Mouse (Mus musculus) CH12F3 (cell line): ENCODE measurements around the gene Matn4.

ENCODE experiments used
- in situ Hi-C: fragments of 300-500 bp; cut with MboI; formaldehyde crosslinking; loops from 2 replicates; pipeline ENCODE4 v1.14.3; 2020; ENCODE audit warnings: low sequenced_read_pairs

Matn4 gene

GRCm38 (mm10) chr2:164417198-164417597 is 12.2 kb upstream of the Matn4 start:
- in situ Hi-C loops, result loop anchor here (5.0 kb wide), 1 partner anchor 110 kb away; no protein-coding TSS in a partner anchor

GRCm38 (mm10) chr2:164414581-164414980 is 9.6 kb upstream of the Matn4 start:
- in situ Hi-C loops, result no loop called here

- in situ Hi-C loops, result no loop called here
Measured at GRCm38 (mm10) chr2:164414167-164414566, 9.2 kb upstream of the Matn4 start.

- in situ Hi-C loops, result no loop called here
Measured at GRCm38 (mm10) chr2:164407708-164408107, 2.7 kb upstream of the Matn4 start.

GRCm38 (mm10) chr2:164405519-164405918 is 559 bp upstream of the Matn4 start:
- in situ Hi-C loops, result no loop called here

GRCm38 (mm10) chr2:164404082-164404990 is 624 bp downstream of the Matn4 start:
- in situ Hi-C loops, result no loop called here

- in situ Hi-C loops, result no loop called here
Measured at GRCm38 (mm10) chr2:164403396-164404081, 1.4 kb downstream of the Matn4 start.

GRCm38 (mm10) chr2:164402906-164403305 is 2.1 kb downstream of the Matn4 start, which contains the start of gene Rbpjl:
Gene Rbpjl, plus strand, starts transcription at chr2:164403141.
- in situ Hi-C loops, result no loop called here

GRCm38 (mm10) chr2:164396911-164397310 is 8.0 kb downstream of the Matn4 start:
- in situ Hi-C loops, result no loop called here

GRCm38 (mm10) chr2:164396076-164396475 is 8.9 kb downstream of the Matn4 start:
- in situ Hi-C loops, result no loop called here

GRCm38 (mm10) chr2:164393126-164393525 is 11.8 kb downstream of the Matn4 start:
- in situ Hi-C loops, result no loop called here

GRCm38 (mm10) chr2:164389499-164389898 is 15.5 kb downstream of the Matn4 start:
- in situ Hi-C loops, result no loop called here

- in situ Hi-C loops, result no loop called here
Measured at GRCm38 (mm10) chr2:164389020-164389419, 15.9 kb downstream of the Matn4 start, which contains the start of gene Slpi. Gene Slpi, minus strand, starts transcription at chr2:164389095.

- in situ Hi-C loops, result no loop called here
Measured at GRCm38 (mm10) chr2:164386953-164387352, 18.0 kb downstream of the Matn4 start.

- in situ Hi-C loops, result no loop called here
Measured at GRCm38 (mm10) chr2:164385927-164386763, 18.8 kb downstream of the Matn4 start.

GRCm38 (mm10) chr2:164383656-164384399 is 21.1 kb downstream of the Matn4 start:
- in situ Hi-C loops, result no loop called here

- in situ Hi-C loops, result no loop called here
Measured at GRCm38 (mm10) chr2:164382971-164383370, 22.0 kb downstream of the Matn4 start.

GRCm38 (mm10) chr2:164381726-164382125 is 23.2 kb downstream of the Matn4 start:
- in situ Hi-C loops, result no loop called here

- in situ Hi-C loops, result no loop called here
Measured at GRCm38 (mm10) chr2:164377478-164378426, 27.2 kb downstream of the Matn4 start.
